8 mouse cellular contexts compared by ENCODE assay signal in the genomic region with DNA sequence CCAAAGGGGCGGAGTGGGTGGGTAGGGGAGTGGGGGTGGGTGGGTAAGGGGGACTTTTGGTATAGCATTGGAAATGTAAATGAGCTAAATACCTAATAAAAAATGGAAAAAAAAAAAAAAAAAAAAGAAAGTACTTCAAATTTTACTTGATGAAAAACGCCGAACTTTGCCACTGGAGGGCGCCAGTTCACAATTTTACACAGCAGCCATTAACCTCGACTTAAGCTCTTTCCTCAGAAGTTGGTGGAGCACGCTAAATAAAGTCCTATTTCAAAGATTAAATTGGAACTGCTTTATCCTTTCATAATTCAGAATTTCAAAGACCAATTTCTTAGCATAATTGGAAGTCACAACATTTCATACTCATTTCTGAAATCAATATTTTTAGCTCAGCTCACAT.
DNase-seq lines count a peak whose midpoint lies in the region; ATAC-seq lines count a peak whose summit lies in the region.
"Not testable (repeated sequence)": the region's sequence is repeated elsewhere in the genome, so short reads cannot be mapped to it uniquely, and the experiment has no call there.

No protein-coding gene starts in this region.

- H3K4me2 ChIP-seq in hindbrain, embryonic 14.5 days (replicated peaks); liver, embryonic 11.5 days: not testable (repeated sequence)

- H3K9ac ChIP-seq in hindbrain, embryonic 14.5 days; liver, embryonic 11.5 days (ENCODE audit: low read depth, low read length): not testable (repeated sequence)

- not testable (repeated sequence) for H3K9me3 ChIP-seq in hindbrain, embryonic 14.5 days (ENCODE audit: control insufficient read depth, low read length); liver, embryonic 11.5 days (ENCODE audit: control insufficient read depth, low read length)

- WGBS in hindbrain, embryonic 14.5 days: 4% methylated on average over 5 of the region's 6 CpGs
- 14% methylated on average over 5 of the region's 6 CpGs for WGBS in liver, embryonic 11.5 days

- ATAC-seq in hindbrain, embryonic 14.5 days (ENCODE audit: low FRiP score); liver, embryonic 11.5 days (replicated peaks; ENCODE audit: low FRiP score): not testable (repeated sequence)

- H3K4me3 ChIP-seq in hindbrain, embryonic 14.5 days (replicated peaks; ENCODE audit: low read length); liver, embryonic 11.5 days (ENCODE audit: low read depth, low read length): not testable (repeated sequence)

- H3K27me3 ChIP-seq in hindbrain, embryonic 14.5 days (ENCODE audit: control insufficient read depth, insufficient read depth, low read length); liver, embryonic 11.5 days (replicated peaks; ENCODE audit: control insufficient read depth, insufficient read depth, low read length): not testable (repeated sequence)

- DNase-seq in adrenal gland, adult 2 months: peak; percentile 41
- peak; percentile 36 to 76 for DNase-seq in cerebellum, postnatal 4 days (ENCODE audit: low spot score in 2 of 2)
- DNase-seq in frontal cortex, postnatal 14 days (ENCODE audit: low spot score in 2 of 2): peak; percentile 23 to 77
- DNase-seq in hindbrain, embryonic 14.5 days (ENCODE audit: low spot score): peak; percentile 90
- DNase-seq in layer of hippocampus, adult 9-10 months (ENCODE audit: low spot score): peak; percentile 35
- peak; percentile 34 for DNase-seq in liver, embryonic 11.5 days (ENCODE audit: low spot score)
- peak; percentile 58 for DNase-seq in ovary, postnatal 14 days (ENCODE audit: low spot score)
- peak; percentile 20 to 64 for DNase-seq in urinary bladder, postnatal 4 days (ENCODE audit: low spot score in 2 of 2)

- H3K27ac ChIP-seq in hindbrain, embryonic 14.5 days; liver, embryonic 11.5 days (ENCODE audit: low read depth, low read length): not testable (repeated sequence)

- not testable (repeated sequence) for H3K36me3 ChIP-seq in hindbrain, embryonic 14.5 days (replicated peaks; ENCODE audit: control insufficient read depth, insufficient read depth); liver, embryonic 11.5 days (ENCODE audit: control insufficient read depth, insufficient read depth, low read length)

- H3K4me1 ChIP-seq in hindbrain, embryonic 14.5 days (replicated peaks; ENCODE audit: control insufficient read depth, insufficient read depth, low read length); liver, embryonic 11.5 days (replicated peaks; ENCODE audit: control insufficient read depth, insufficient read depth, low read length): not testable (repeated sequence)

Comparison
In these comparisons a context has a peak if more than half of its experiments do, and no peak if none do; other contexts are left out.
1. DNase-seq: peak in every context shown above with its lines; median percentile 90 in hindbrain, embryonic 14.5 days; 58 in ovary, postnatal 14 days; 56 in cerebellum, postnatal 4 days; 50 in frontal cortex, postnatal 14 days; 42 in urinary bladder, postnatal 4 days; 41 in adrenal gland, adult 2 months; 35 in layer of hippocampus, adult 9-10 months; 34 in liver, embryonic 11.5 days.